Mouse (Mus musculus) heart, postnatal 0 days (tissue): ENCODE data around the gene Gm20403.

Experiments used
- CTCF ChIP-seq: IDR thresholded peaks from 2 replicates; pipeline ENCODE4 v1.5.1; 2016; ENCODE audit warnings: antibody characterized with exemption, control low read depth, low read depth
- EP300 ChIP-seq: IDR thresholded peaks from 2 replicates; pipeline ENCODE4 v1.6.1; 2016; ENCODE audit warnings: antibody characterized with exemption, low read depth

DNA sequence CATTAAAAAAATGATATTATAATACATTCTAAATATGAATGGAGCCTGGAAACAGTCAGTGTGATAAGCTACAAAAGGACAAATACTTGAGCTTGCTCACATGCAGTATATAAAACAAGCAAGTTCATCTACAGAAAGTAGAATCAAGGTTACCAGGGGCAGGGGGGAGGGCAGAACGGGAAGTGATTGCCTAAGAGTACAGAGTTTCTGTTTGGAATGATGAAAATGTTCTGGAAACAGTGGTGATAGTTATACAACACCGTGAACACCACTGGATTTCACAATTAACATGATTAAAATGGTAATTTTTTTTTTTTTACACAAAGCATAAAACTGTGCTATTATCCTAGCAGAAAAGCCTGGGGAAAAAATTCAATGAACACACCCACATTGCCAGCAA is 26.8 kb downstream of the Gm20403 start:
- TF ChIP-seq CTCF (no peak), EP300 (no peak)
